Mouse (Mus musculus) midbrain, embryonic 13.5 days (tissue): Measurements from ENCODE around the gene Tmem161a. TPM values are rescaled to one million over a fixed set of nuclear protein-coding genes. Genes with fewer than 3 reads are reported as not detected.

Experiments
- ATAC-seq: fragments of 200-750 bp; cut with Nextera tagmentation; 2 replicates; pipeline ENCODE4 v1.8.0; 2017; ENCODE audit warnings: mild to moderate bottlenecking, moderate TSS enrichment, moderate library complexity
- H3K27ac ChIP-seq: fragments of 300-500 bp; sonication (generic); 2 replicates; pipeline ENCODE4 v1.5.1; 2015; ENCODE audit warnings: inconsistent platforms, mild to moderate bottlenecking, moderate library complexity
- H3K27me3 ChIP-seq: fragments of 300-500 bp; sonication (generic); 2 replicates; pipeline ENCODE4 v1.6.1; 2015; ENCODE audit warnings: mild to moderate bottlenecking, inconsistent platforms
- H3K36me3 ChIP-seq: fragments of 300-500 bp; sonication (generic); 2 replicates; pipeline ENCODE4 v1.6.1; 2015; ENCODE audit warnings: mild to moderate bottlenecking, inconsistent platforms
- H3K4me1 ChIP-seq: fragments of 300-500 bp; sonication (generic); replicated peaks from 2 replicates; pipeline ENCODE4 v1.6.1; 2015; ENCODE audit warnings: inconsistent platforms
- H3K4me2 ChIP-seq: fragments of 300-500 bp; sonication (generic); replicated peaks from 2 replicates; pipeline ENCODE4 v1.6.1; 2015; ENCODE audit warnings: moderate library complexity, mild to moderate bottlenecking, inconsistent platforms
- H3K4me3 ChIP-seq: fragments of 300-500 bp; sonication (generic); replicated peaks from 2 replicates; pipeline ENCODE4 v1.5.1; 2015; ENCODE audit warnings: mild to moderate bottlenecking, inconsistent platforms
- H3K9ac ChIP-seq: fragments of 300-500 bp; sonication (generic); replicated peaks from 2 replicates; pipeline ENCODE4 v1.6.1; 2015; ENCODE audit warnings: mild to moderate bottlenecking, inconsistent platforms
- H3K9me3 ChIP-seq: fragments of 300-500 bp; sonication (generic); 2 replicates; pipeline ENCODE4 v1.6.1; 2016; ENCODE audit warnings: mild to moderate bottlenecking, inconsistent platforms
- WGBS: fragments of 180-500 bp; shearing (Covaris S2); methylation state at CpG from one replicate; pipeline ENCODE4 v1.1.7; 2015; 5-methylcytosine and 5-hydroxymethylcytosine counted together
- polyA plus RNA-seq: library from polyadenylated mRNA; unstranded; fragments of >200 nt; fragmentation: Nextera tagmentation; extraction: Ambion mirVana; gene quantifications from 2 replicates; pipeline ENCODE4 v1.2.1, GENCODE M21; 2015

Gene Tmem161a
- polyA plus RNA-seq, 1 experiment from 2014 or later = 49.5 TPM

- Histone ChIP-seq H3K27ac (no peak overlapping the region), H3K4me2 (no peak overlapping the region), H3K9me3 (no peaks in the 10 kb centered on the region), H3K27me3 (no peaks in the 10 kb centered on the region), H3K9ac (no peak overlapping the region), H3K36me3 (peaks cover 45% of the 10 kb centered on the region), H3K4me3 (no peak overlapping the region), H3K4me1 (peaks cover 32% of the 10 kb centered on the region)
- 92% methylated on average over 9 of the region's 9 CpGs for WGBS
- no peak for ATAC-seq
Observed at GRCm38 (mm10) chr8:70230837-70231236, 58.7 kb downstream of the Tmem161a start.

Other genes with a start within 250 kb of the Tmem161a start
- 26.0 and 27.7 TPM in 2 replicates for gene Gatad2a, start 176.0 kb upstream of the Tmem161a start, polyA plus RNA-seq
- 83.9 and 87.6 TPM in 2 replicates for gene Mau2, start 129.6 kb upstream of the Tmem161a start, polyA plus RNA-seq
- 62.1 and 65.1 TPM in 2 replicates for gene Sugp1, start 129.5 kb upstream of the Tmem161a start, polyA plus RNA-seq
- gene Tm6sf2, start 99.4 kb upstream of the Tmem161a start, polyA plus RNA-seq = 1.8 TPM in 2 replicates
- 0.39 and 0.40 TPM in 2 replicates for gene Hapln4, start 88.9 kb upstream of the Tmem161a start, polyA plus RNA-seq
- gene Ncan, start 51.5 kb upstream of the Tmem161a start, polyA plus RNA-seq = 139 and 146 TPM in 2 replicates
- 27.2 and 30.4 TPM in 2 replicates for gene Nr2c2ap, start 41.0 kb upstream of the Tmem161a start, polyA plus RNA-seq
- gene Rfxank, start 33.2 kb upstream of the Tmem161a start, polyA plus RNA-seq = 12.5 and 13.4 TPM in 2 replicates
- gene Borcs8, start 32.9 kb upstream of the Tmem161a start, polyA plus RNA-seq = 53.0 and 56.5 TPM in 2 replicates
- gene Mef2b, start 32.6 kb upstream of the Tmem161a start, polyA plus RNA-seq = 0.26 and 0.59 TPM in 2 replicates
- 4.3 and 4.4 TPM in 2 replicates for gene Slc25a42, start 39.9 kb downstream of the Tmem161a start, polyA plus RNA-seq
- 84.2 and 86.0 TPM in 2 replicates for gene Sugp2, start 61.9 kb downstream of the Tmem161a start, polyA plus RNA-seq
- 74.2 and 77.6 TPM in 2 replicates for gene Armc6, start 62.1 kb downstream of the Tmem161a start, polyA plus RNA-seq
- gene Homer3, start 110.5 kb downstream of the Tmem161a start, polyA plus RNA-seq = 57.7 and 61.5 TPM in 2 replicates
- 50.0 and 54.6 TPM in 2 replicates for gene Ddx49, start 130.1 kb downstream of the Tmem161a start, polyA plus RNA-seq
- gene Cope, start 130.2 kb downstream of the Tmem161a start, polyA plus RNA-seq = 273 and 290 TPM in 2 replicates
- gene Cers1, start 143.4 kb downstream of the Tmem161a start, polyA plus RNA-seq = 23.7 and 26.2 TPM in 2 replicates
- gene Gdf1, start 157.5 kb downstream of the Tmem161a start, polyA plus RNA-seq = 3.7 and 6.0 TPM in 2 replicates
- 15.5 and 18.1 TPM in 2 replicates for gene Upf1, start 180.9 kb downstream of the Tmem161a start, polyA plus RNA-seq
- 0.21 and 0.42 TPM in 2 replicates for gene Comp, start 201.2 kb downstream of the Tmem161a start, polyA plus RNA-seq